Mouse (Mus musculus) lung, adult 2 months (tissue): ENCODE data around the gene Ostm1.

Source experiments
- CTCF ChIP-seq: fragments of 200-500 bp; IDR thresholded peaks from 2 replicates; pipeline ENCODE4 v1.5.1; 2011; ENCODE audit warnings: mild to moderate bottlenecking, low read length, control low read depth; ENCODE audit not compliant: insufficient read depth
- POLR2A ChIP-seq: fragments of 200-500 bp; IDR thresholded peaks from 2 replicates; pipeline ENCODE4 v1.6.1; 2011; ENCODE audit warnings: low read depth, mild to moderate bottlenecking, control low read depth, low read length, borderline replicate concordance; ENCODE audit errors: extremely low read depth

- TF ChIP-seq POLR2A (no peak), CTCF (no peak)
Observed at GRCm38 (mm10) chr10:42633361-42634121, 49.9 kb downstream of the Ostm1 start.
